Mouse (Mus musculus): ENCODE measurements around the gene Cfap161. TPM values are rescaled to one million over a fixed set of nuclear protein-coding genes. Genes with fewer than 3 reads are reported as not detected.

Cfap161 gene
- not detected for total RNA-seq (2021)
- long read RNA-seq, experiment 1 = 0 reads
- long read RNA-seq, experiment 2 = 0 reads

- peak in 1 of 2 experiments; percentile 40 for DNase-seq (ENCODE audit: low spot score in 2 of 2)
These were observed at the start of gene Cfap161 for GRCm38 (mm10) chr7:83794705-83795104. Gene Cfap161 (minus strand): TSS chr7:83794880.

- DNase-seq (ENCODE audit: low spot score in 2 of 2) = no peak
These were observed 48.0 kb upstream of the Cfap161 start for GRCm38 (mm10) chr7:83842486-83843259.

DNA sequence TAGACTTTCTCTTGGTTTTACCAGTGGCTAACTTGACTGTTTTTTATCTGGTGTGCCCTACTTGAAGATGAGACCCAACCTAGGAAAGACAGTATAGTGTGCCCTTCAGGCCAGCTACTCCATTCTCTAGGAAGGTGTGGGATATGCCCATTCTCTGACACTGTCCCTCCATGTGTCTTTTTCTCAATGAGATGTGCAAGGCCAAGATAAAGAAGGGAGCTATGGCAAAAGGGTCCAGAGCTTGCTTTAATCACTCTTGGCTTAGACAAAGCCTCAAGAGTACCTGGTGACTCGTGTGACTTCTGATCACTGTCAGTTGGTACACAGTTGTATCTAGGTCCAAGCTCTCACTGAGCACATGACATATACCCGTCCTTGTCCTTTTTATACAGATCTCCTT is 45.4 kb upstream of the Cfap161 start:
- DNase-seq (ENCODE audit: low spot score in 2 of 2) = no peak

DNA sequence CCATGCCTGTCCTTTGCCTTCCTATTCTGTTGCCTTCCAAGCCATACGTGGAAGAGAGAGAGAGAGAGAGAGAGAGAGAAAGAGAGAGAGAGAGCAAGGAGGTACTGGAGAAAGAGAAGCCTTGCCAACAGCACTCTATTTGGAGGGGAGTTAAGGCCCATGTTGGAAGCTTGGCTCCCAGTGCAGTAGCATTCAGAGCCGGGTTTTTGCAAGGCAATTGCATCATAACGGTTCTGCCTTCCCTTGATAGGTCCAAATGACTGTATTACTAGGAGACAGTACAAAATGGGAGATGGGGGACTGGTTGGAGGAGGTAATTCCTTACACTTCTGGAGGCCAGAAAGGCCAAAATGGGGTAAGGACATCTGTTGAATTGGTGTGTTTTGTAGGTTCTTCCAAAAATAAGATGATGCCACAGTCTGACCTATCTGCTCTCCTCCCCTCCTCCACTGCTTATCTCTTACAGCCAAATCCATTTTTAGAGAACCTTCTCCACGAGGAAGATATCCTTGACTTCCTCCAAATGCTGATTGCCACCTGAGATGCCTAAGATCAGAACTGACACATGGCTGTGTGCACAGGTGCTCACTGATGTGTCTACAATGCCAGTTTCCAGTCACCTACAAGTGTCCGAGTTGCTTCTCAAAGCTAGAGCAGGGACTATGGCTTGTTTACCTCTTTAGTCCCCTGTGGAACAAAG is 44.0 kb upstream of the Cfap161 start:
- no peak for DNase-seq (ENCODE audit: low spot score in 2 of 2)

DNA sequence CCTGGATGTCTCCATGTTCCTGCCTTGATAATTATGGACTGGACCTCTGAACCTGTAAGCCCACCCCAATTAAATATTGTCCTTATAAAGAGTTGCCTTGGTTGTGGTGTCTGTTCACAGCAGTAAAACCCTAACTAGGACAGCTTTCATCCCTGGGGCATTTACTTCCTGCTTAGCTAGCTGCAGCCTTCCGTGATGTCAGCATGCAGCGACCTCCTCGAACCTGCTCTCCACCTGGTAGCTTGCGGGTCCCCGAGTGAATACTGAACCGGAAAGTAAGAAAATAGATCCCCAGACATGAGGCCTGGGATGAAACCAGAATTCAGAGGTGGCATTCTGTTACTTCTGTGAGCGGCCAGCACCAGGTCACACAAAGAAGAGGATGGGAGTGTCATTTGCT is 34.7 kb upstream of the Cfap161 start:
- no peak for DNase-seq (ENCODE audit: low spot score in 2 of 2)

DNA sequence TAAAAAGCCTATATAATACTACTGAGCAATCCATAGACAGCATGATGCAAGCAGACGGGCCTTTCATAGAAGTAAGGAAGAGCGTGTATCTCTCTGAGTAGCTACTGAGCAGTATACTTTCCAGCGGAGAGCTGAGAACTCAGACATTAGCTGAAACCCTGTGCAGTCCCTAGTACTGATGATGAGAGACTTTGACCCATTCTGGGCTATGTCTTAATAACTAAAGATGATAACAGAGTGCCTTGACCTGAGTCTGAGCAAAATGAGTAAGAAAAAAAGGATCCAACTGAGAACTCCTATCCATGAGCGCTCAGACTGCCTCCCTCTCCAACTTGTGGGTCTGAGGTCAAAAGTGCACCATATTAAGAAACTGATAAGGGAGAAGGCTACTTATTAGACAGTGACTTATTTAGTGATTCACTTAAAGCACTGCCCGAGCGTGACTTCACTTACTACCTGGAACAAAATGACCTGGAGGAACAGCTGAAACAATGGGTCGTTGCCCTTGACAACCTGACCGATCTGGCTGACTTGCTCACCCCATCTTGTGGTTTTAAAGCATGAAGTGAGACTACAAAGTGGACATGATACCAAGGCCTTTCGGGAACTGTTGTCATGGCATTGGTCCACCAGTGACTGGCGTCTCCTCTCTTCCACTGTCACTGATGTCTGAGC is 32.9 kb upstream of the Cfap161 start:
- no peak for DNase-seq (ENCODE audit: low spot score in 2 of 2)

GRCm38 (mm10) chr7:83826808-83827207 is 32.1 kb upstream of the Cfap161 start:
- no peak for DNase-seq (ENCODE audit: low spot score in 2 of 2)

DNA sequence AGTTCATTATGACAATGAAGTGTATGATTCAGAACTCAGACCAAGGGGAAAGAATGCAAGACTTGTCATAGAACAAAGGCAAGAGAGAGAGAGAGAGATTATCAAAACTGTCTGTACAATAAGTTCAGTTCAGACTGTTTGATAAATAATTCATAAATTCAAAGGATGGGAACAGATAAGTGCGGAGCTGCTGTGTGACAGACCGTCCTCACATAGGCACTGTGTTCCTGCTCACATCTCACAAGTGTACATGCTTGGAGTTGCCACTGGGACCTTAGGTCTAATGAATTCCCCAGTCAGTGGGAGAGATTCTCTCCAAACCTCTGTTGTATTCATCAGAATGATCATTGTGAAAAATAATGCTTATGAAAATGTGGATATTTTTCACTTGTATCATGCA is 27.3 kb upstream of the Cfap161 start:
- DNase-seq (ENCODE audit: low spot score in 2 of 2) = no peak

DNA sequence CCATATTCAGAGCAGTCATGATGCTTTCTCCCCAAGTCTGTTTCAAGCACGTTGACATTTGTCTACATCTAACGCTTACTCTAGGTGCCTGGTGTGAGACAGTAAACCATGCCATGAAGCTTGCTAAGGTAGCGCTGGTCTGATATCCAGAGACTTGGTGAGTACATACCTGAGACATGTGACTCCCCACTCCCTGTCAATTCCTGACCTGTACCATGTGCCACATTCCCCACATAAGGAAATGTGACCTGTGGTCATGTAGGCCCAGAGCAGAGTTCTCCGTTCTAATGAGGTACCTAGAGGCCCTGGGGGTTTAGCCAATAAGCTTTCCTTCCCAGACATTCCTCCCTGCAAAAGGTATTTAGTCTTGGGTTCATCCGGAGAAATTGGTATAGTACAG is 22.2 kb upstream of the Cfap161 start:
- DNase-seq (ENCODE audit: low spot score in 2 of 2) = no peak

DNA sequence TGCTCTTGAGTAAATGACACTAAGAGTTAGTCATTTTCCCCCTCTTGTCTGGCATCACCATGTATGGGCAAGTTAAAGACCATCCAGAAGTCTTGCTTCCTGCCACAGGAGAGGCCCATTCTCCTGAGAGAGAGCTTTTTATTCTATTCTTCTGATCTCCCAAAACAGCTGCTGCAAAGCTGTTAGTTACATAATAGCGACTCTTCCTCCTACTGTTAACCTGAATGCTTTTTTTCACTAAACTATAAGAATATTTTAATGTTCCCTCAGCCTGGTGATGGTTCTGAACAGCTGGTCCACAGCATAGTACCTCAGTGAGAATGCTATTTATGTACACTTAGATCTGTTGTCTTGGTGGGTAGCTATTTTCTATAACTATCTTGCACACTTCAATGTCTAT is 21.0 kb upstream of the Cfap161 start:
- no peak for DNase-seq (ENCODE audit: low spot score in 2 of 2)

- DNase-seq (ENCODE audit: low spot score in 2 of 2) = peak in 1 of 2 experiments; percentile 25
These were observed 19.3 kb upstream of the Cfap161 start for GRCm38 (mm10) chr7:83813993-83814392.

- no peak for DNase-seq (ENCODE audit: low spot score in 2 of 2)
These were observed 18.8 kb upstream of the Cfap161 start for GRCm38 (mm10) chr7:83813465-83813864.

DNA sequence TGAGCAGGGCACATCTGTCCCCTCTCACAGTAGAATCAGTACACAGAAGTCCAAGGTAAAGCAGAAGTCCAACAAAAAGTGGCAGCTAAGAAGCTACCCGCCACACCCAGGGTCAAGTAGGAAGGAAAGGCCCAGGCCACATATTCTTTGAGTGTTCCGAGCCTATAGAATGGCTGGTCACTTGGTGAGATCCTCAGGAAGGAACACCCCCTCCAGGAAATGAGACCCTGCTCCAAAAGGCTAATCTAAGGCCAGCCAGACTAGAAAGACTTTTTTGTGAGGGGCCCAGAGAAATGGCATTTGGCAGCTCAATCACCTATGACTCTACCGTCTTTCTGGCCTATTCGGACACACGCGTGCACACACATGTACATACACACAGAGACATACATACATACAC is 18.3 kb upstream of the Cfap161 start:
- no peak for DNase-seq (ENCODE audit: low spot score in 2 of 2)

GRCm38 (mm10) chr7:83812581-83812980 is 17.9 kb upstream of the Cfap161 start:
- no peak for DNase-seq (ENCODE audit: low spot score in 2 of 2)

- no peak for DNase-seq (ENCODE audit: low spot score in 2 of 2)
These were observed 17.2 kb upstream of the Cfap161 start for GRCm38 (mm10) chr7:83811916-83812315.

DNA sequence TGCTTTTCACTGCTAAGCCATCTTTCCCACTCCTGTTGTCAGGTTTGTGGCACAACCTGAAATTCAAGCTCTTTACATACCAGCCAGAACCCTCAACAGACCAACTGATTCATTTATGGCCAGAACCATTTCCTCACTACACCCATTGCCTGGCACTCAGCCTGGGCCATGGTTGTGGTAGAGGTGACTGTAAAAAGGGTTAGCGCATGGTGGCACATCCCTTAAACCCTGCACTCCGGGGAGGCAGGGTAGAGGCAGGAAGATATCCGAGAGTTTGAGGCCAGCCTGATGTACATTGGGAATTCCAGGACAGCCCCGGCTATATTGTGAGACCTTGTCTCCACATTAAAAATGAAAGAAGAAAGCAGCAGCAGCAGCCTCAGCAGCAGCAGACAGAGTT is 16.8 kb upstream of the Cfap161 start:
- DNase-seq (ENCODE audit: low spot score in 2 of 2) = no peak

DNA sequence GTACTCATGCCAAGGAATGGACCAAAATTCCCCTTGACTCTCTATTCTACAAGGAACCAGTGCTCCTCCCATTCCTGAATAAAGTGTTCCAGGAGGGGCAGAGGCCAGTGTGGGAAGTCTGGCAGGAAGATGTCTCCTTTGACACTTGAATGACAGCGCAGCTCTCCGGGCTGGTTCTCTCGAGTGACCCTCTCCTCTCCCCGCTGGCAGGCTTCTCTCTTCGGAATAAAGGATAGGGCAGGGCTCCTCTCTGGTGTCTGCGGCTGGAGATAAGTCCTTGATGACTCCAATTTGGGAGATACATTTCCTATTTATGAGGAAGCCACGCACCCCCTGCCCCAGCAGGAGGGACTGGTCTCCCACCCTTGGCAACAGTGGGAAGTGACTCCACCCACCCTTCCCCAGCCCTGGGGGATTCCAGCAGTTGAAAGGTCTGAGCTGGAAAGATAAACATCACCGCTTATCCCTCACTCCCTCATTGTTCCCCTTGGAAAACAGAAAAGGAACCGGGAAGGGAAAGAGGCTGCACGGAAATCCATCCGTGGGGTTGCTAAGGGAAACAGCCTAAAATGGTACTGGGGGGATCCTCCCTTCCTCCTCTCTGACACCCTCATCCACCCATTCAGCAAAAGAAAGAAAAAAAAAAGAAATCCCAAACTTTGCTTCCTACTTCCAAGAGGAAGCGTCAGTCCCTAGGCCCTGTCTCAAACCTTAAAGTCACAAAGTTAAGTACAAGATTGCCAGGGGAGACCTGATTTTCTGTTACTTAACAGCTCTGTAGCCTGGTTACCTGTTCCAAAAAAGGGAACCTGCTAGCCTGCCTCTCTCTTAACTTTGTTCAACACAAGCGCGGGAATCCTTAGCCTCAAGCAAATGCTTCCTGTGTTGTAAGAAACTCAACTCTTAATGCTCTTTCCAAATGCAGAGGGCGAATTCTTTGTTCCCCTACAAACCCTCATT is 15.7 kb upstream of the Cfap161 start:
- DNase-seq (ENCODE audit: low spot score in 2 of 2) = peak in 1 of 2 experiments; percentile 15

- no peak for DNase-seq (ENCODE audit: low spot score in 2 of 2)
These were observed 15.0 kb upstream of the Cfap161 start for GRCm38 (mm10) chr7:83809715-83810114.

DNA sequence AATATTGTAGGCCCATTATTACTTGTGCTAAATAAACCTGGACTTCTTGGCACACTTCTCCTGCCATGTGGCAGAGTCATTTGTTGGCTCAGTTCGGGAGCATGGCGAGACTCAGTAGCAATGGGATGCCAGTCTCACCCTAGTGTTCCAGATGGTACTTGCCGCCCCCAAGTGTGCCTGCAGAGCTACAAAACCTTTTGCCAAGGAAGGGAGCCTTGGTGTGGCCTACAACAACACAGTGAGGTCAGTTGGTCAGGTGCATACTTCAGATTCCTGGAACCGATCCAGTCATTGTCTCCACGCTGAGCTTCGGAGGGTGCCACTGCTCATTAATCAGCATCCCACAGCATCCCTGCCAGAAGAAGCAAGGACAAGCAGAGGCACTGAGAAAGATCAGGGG is 14.4 kb upstream of the Cfap161 start:
- no peak for DNase-seq (ENCODE audit: low spot score in 2 of 2)

DNA sequence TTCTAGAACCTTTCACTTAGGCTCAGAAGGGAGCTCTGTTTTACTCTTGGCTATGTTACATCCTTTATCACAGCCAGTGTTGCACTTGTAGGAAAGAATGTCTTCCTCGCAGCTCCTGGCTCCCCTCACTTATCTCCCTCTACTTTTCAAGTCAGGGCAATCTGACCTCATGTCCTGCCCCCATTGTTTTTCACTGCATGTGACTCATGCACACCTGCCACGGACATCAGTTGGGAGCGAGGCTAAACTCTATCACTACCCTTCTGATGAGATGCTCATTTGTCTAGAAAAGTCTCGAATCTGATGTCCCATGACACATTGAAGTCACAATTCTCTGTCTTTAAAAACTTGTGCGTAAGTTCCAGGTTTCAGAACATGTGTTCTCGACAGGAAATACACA is 12.3 kb upstream of the Cfap161 start:
- no peak for DNase-seq (ENCODE audit: low spot score in 2 of 2)

- DNase-seq (ENCODE audit: low spot score in 2 of 2) = no peak
These were observed 9.1 kb upstream of the Cfap161 start for GRCm38 (mm10) chr7:83803777-83804176.

Data from gastrocnemius, postnatal 4 days (tissue).